Mouse (Mus musculus): ENCODE results near the gene Efhd1. TPM values are rescaled to one million over a fixed set of nuclear protein-coding genes. Genes with fewer than 3 reads are reported as not detected.
A peak's percentile ranks its signal among the peaks of the same experiment; 100 is the strongest.

The Efhd1 gene
- polyA plus RNA-seq, 1 experiment from 2014 or later: 0.58 TPM

- ATAC-seq (ENCODE audit: insufficient read depth, low FRiP score, low TSS enrichment): no peak
- no peak for DNase-seq (ENCODE audit: low spot score)
- Histone ChIP-seq H3K9ac (ENCODE audit: low read length) (no peak overlapping the region), H3K4me3 (ENCODE audit: low read depth, low read length) (no peak overlapping the region), H3K27me3 (ENCODE audit: control insufficient read depth, insufficient read depth, low read length) (no peaks in the 10 kb centered on the region), H3K4me2 (ENCODE audit: low read depth) (no peak overlapping the region), H3K9me3 (ENCODE audit: control insufficient read depth, low read length) (peaks cover 5% of the 10 kb centered on the region; the same call in 1 of the 2 replicates), H3K4me1 (ENCODE audit: control insufficient read depth, insufficient read depth, low read length) (0 out of 2 replicates have a peak, but pooled peaks cover 4% of the 10 kb centered on the region), H3K36me3 (ENCODE audit: control insufficient read depth, insufficient read depth, low read length) (no peaks in the 10 kb centered on the region), H3K27ac (ENCODE audit: low read depth, low read length) (no peak overlapping the region)
Measured at GRCm38 (mm10) chr1:87324649-87325048, 60.5 kb downstream of the Efhd1 start.

- 0 out of 2 replicates have a peak, but pooled peaks cover 4% of the 10 kb centered on the region for H3K4me1 ChIP-seq (ENCODE audit: control insufficient read depth, insufficient read depth, low read length)
- DNase-seq (ENCODE audit: low spot score): peak; percentile 98
- H3K9me3 ChIP-seq (ENCODE audit: control insufficient read depth, low read length): no peaks in the 10 kb centered on the region
- H3K9ac ChIP-seq (ENCODE audit: low read length): peak within 1 kb of the TSS; percentile 91
- H3K4me3 ChIP-seq (ENCODE audit: low read depth, low read length): peak within 1 kb of the TSS; percentile 99
- peak; percentile 96 for ATAC-seq (ENCODE audit: insufficient read depth, low FRiP score, low TSS enrichment)
- no peaks in the 10 kb centered on the region for H3K27me3 ChIP-seq (ENCODE audit: control insufficient read depth, insufficient read depth, low read length)
- peak within 1 kb of the TSS; percentile 53 for H3K4me2 ChIP-seq (ENCODE audit: low read depth)
- WGBS: 0% methylated on average over 23 of the region's 36 CpGs
- H3K27ac ChIP-seq (ENCODE audit: low read depth, low read length): peak within 1 kb of the TSS; percentile 93
- no peaks in the 10 kb centered on the region for H3K36me3 ChIP-seq (ENCODE audit: control insufficient read depth, insufficient read depth, low read length)
Measured at GRCm38 (mm10) chr1:87326742-87327163, 62.6 kb downstream of the Efhd1 start, which contains the start of gene Gigyf2. Gene Gigyf2 (plus strand): TSS chr1:87326998.

GRCm38 (mm10) chr1:87327165-87327861 is 63.1 kb downstream of the Efhd1 start:
- WGBS: under 1% methylated on average over 47 of the region's 53 CpGs
- H3K27ac ChIP-seq (ENCODE audit: low read depth, low read length): peak overlapping the region; percentile 93

GRCm38 (mm10) chr1:87331774-87332173 is 67.6 kb downstream of the Efhd1 start:
- 0 out of 2 replicates have a peak, but pooled peaks cover 4% of the 10 kb centered on the region for H3K4me1 ChIP-seq (ENCODE audit: control insufficient read depth, insufficient read depth, low read length)
- H3K36me3 ChIP-seq (ENCODE audit: control insufficient read depth, insufficient read depth, low read length): 0 out of 2 replicates have a peak, but pooled peaks cover 2% of the 10 kb centered on the region
- no peak for ATAC-seq (ENCODE audit: insufficient read depth, low FRiP score, low TSS enrichment)
- no peaks in the 10 kb centered on the region for H3K9me3 ChIP-seq (ENCODE audit: control insufficient read depth, low read length)
- WGBS: 97% methylated on average over 4 of the region's 4 CpGs
- no peak overlapping the region for H3K27ac ChIP-seq (ENCODE audit: low read depth, low read length)
- DNase-seq (ENCODE audit: low spot score): no peak
- H3K4me3 ChIP-seq (ENCODE audit: low read depth, low read length): no peak overlapping the region
- no peak overlapping the region for H3K4me2 ChIP-seq (ENCODE audit: low read depth)
- H3K9ac ChIP-seq (ENCODE audit: low read length): no peak overlapping the region
- no peaks in the 10 kb centered on the region for H3K27me3 ChIP-seq (ENCODE audit: control insufficient read depth, insufficient read depth, low read length)

More at GRCm38 (mm10) chr1:87327165-87327861, 63.1 kb downstream of the Efhd1 start:
- peak overlapping the region; percentile 53 for H3K4me2 ChIP-seq (ENCODE audit: low read depth)
- DNase-seq (ENCODE audit: low spot score): peak; percentile 70
- ATAC-seq (ENCODE audit: insufficient read depth, low FRiP score, low TSS enrichment): peak; percentile 83
- no peaks in the 10 kb centered on the region for H3K27me3 ChIP-seq (ENCODE audit: control insufficient read depth, insufficient read depth, low read length)
- no peaks in the 10 kb centered on the region for H3K36me3 ChIP-seq (ENCODE audit: control insufficient read depth, insufficient read depth, low read length)
- peak overlapping the region; percentile 99 for H3K4me3 ChIP-seq (ENCODE audit: low read depth, low read length)
- H3K9ac ChIP-seq (ENCODE audit: low read length): peak overlapping the region; percentile 91
- no peaks in the 10 kb centered on the region for H3K9me3 ChIP-seq (ENCODE audit: control insufficient read depth, low read length)
- H3K4me1 ChIP-seq (ENCODE audit: control insufficient read depth, insufficient read depth, low read length): 0 out of 2 replicates have a peak, but pooled peaks cover 4% of the 10 kb centered on the region

GRCm38 (mm10) chr1:87350576-87350975 is 86.4 kb downstream of the Efhd1 start:
- Histone ChIP-seq H3K4me2 (ENCODE audit: low read depth) (no peak overlapping the region), H3K9ac (ENCODE audit: low read length) (no peak overlapping the region), H3K9me3 (ENCODE audit: control insufficient read depth, low read length) (no peaks in the 10 kb centered on the region), H3K4me1 (ENCODE audit: control insufficient read depth, insufficient read depth, low read length) (no peaks in the 10 kb centered on the region), H3K27me3 (ENCODE audit: control insufficient read depth, insufficient read depth, low read length) (no peaks in the 10 kb centered on the region), H3K4me3 (ENCODE audit: low read depth, low read length) (no peak overlapping the region), H3K36me3 (ENCODE audit: control insufficient read depth, insufficient read depth, low read length) (no peaks in the 10 kb centered on the region), H3K27ac (ENCODE audit: low read depth, low read length) (no peak overlapping the region)
- 98% methylated on average over 2 of the region's 2 CpGs for WGBS
- DNase-seq (ENCODE audit: low spot score): no peak
- ATAC-seq (ENCODE audit: insufficient read depth, low FRiP score, low TSS enrichment): no peak

GRCm38 (mm10) chr1:87360276-87360675 is 96.1 kb downstream of the Efhd1 start:
- no peak overlapping the region for H3K9ac ChIP-seq (ENCODE audit: low read length)
- 72% methylated on average over 1 of the region's 1 CpGs for WGBS
- no peaks in the 10 kb centered on the region; the same call in 1 of the 2 replicates for H3K36me3 ChIP-seq (ENCODE audit: control insufficient read depth, insufficient read depth, low read length)
- no peak for DNase-seq (ENCODE audit: low spot score)
- no peaks in the 10 kb centered on the region for H3K9me3 ChIP-seq (ENCODE audit: control insufficient read depth, low read length)
- no peaks in the 10 kb centered on the region for H3K27me3 ChIP-seq (ENCODE audit: control insufficient read depth, insufficient read depth, low read length)
- H3K4me1 ChIP-seq (ENCODE audit: control insufficient read depth, insufficient read depth, low read length): no peaks in the 10 kb centered on the region
- no peak for ATAC-seq (ENCODE audit: insufficient read depth, low FRiP score, low TSS enrichment)
- no peak overlapping the region for H3K4me3 ChIP-seq (ENCODE audit: low read depth, low read length)
- no peak overlapping the region for H3K4me2 ChIP-seq (ENCODE audit: low read depth)
- H3K27ac ChIP-seq (ENCODE audit: low read depth, low read length): no peak overlapping the region

Other genes starting within 250 kb of the Efhd1 start
- gene Alppl2, start 174.4 kb upstream of the Efhd1 start, polyA plus RNA-seq (2014; fragmentation: Nextera tagmentation; extraction: Ambion mirVana): not detected in 2 replicates
- not detected in 2 replicates for gene Alpi, start 162.8 kb upstream of the Efhd1 start, polyA plus RNA-seq (2014; fragmentation: Nextera tagmentation; extraction: Ambion mirVana)
- not detected in 2 replicates for gene Akp3, start 139.4 kb upstream of the Efhd1 start, polyA plus RNA-seq (2014; fragmentation: Nextera tagmentation; extraction: Ambion mirVana)
- 28.3 and 36.8 TPM in 2 replicates for gene Ecel1, start 107.8 kb upstream of the Efhd1 start, polyA plus RNA-seq (2014; fragmentation: Nextera tagmentation; extraction: Ambion mirVana)
- gene Prss56, start 81.0 kb upstream of the Efhd1 start, polyA plus RNA-seq (2014; fragmentation: Nextera tagmentation; extraction: Ambion mirVana): 0.46 and 0.88 TPM in 2 replicates
- 0.40 and 0.45 TPM in 2 replicates for gene Chrnd, start 73.8 kb upstream of the Efhd1 start, polyA plus RNA-seq (2014; fragmentation: Nextera tagmentation; extraction: Ambion mirVana)
- gene Chrng, start 59.7 kb upstream of the Efhd1 start, polyA plus RNA-seq (2014; fragmentation: Nextera tagmentation; extraction: Ambion mirVana): 5.0 TPM in 2 replicates
- gene Eif4e2, start 50.4 kb upstream of the Efhd1 start, polyA plus RNA-seq (2014; fragmentation: Nextera tagmentation; extraction: Ambion mirVana): 129 and 135 TPM in 2 replicates
- gene Gigyf2, start 62.6 kb downstream of the Efhd1 start, polyA plus RNA-seq (2014; fragmentation: Nextera tagmentation; extraction: Ambion mirVana): 51.5 and 62.9 TPM in 2 replicates
- gene Kcnj13, start 130.4 kb downstream of the Efhd1 start, polyA plus RNA-seq (2014; fragmentation: Nextera tagmentation; extraction: Ambion mirVana): 0.46 TPM in 1 of 2 replicates, not detected in the other
- gene Snorc, start 205.9 kb downstream of the Efhd1 start, polyA plus RNA-seq (2014; fragmentation: Nextera tagmentation; extraction: Ambion mirVana): not detected in 2 replicates
- gene Neu2, start 245.5 kb downstream of the Efhd1 start, polyA plus RNA-seq (2014; fragmentation: Nextera tagmentation; extraction: Ambion mirVana): not detected in 2 replicates